Mouse (Mus musculus) adrenal gland, postnatal 14 days (tissue): ENCODE measurements around the gene Pbx2. TPM values are rescaled to one million over a fixed set of nuclear protein-coding genes. Genes with fewer than 3 reads are reported as not detected.

Experiments
- DNase-seq: peaks from one replicate; pipeline ENCODE4 v3.0.0; 2021; ENCODE audit warnings: mixed read lengths
- total RNA-seq: library from RNA; stranded (reverse); gene quantifications from 2 replicates; pipeline ENCODE4 v1.2.3, GENCODE M21; 2021

Gene Pbx2
- total RNA-seq, 1 experiment from 2014 or later, result 37.2 TPM

GRCm38 (mm10) chr17:34629796-34630603 lies 38.9 kb downstream of the Pbx2 start:
- no peak for DNase-seq

DNA sequence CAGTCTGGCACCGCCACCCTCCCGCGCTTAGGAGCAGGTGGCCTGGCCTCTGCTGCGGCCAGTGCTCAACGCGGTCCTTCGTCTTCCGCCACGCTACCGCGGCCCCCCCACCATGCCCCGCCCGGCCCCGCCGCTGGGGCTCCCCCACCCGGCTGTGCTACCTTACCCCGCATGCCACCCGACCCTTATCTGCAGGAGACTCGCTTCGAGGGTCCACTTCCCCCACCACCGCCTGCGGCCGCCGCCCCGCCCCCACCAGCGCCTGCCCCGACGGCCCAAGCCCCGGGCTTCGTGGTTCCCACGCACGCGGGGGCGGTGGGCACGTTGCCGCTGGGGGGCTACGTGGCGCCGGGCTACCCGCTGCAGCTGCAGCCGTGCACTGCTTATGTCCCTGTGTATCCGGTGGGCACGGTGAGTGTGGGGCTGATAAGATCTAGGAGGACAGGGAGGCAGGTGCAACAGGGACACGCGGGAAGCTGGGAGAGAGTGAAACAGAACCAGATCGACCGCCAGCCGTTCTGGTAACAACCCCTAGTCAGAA lies 39.8 kb downstream of the Pbx2 start:
- peak; percentile 37 for DNase-seq

- peak; percentile 6 for DNase-seq
These were observed 40.6 kb downstream of the Pbx2 start for GRCm38 (mm10) chr17:34631647-34632046.

- DNase-seq, result peak; percentile 82
These were observed 41.2 kb downstream of the Pbx2 start for GRCm38 (mm10) chr17:34632261-34632691.

- peak; percentile 29 for DNase-seq
These were observed 44.6 kb downstream of the Pbx2 start for GRCm38 (mm10) chr17:34635671-34636070.

DNA sequence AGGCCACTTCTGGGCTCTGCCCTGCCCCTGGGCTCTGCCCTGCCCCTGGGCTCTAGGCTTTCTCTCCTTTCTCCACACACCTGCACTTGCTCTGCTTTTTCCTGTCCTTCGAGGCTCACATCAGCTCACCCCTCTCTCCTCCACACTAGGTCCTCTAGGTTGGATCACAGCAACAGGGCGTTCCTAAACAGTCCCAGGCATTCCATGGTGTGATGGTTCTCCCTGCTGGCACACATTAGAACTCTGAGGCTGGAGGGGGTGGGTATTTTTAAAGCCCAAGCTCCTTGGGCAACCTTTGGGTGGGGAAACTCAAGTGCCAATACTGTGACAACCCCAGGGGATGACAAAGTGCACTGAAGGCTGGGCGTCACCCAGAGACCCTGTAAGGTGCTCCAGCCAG lies 46.4 kb downstream of the Pbx2 start:
- DNase-seq, result no peak

- no peak for DNase-seq
These were observed 48.6 kb downstream of the Pbx2 start for GRCm38 (mm10) chr17:34639461-34640255.

- DNase-seq, result peak; percentile 65
These were observed 49.9 kb downstream of the Pbx2 start for GRCm38 (mm10) chr17:34640778-34641601.

DNA sequence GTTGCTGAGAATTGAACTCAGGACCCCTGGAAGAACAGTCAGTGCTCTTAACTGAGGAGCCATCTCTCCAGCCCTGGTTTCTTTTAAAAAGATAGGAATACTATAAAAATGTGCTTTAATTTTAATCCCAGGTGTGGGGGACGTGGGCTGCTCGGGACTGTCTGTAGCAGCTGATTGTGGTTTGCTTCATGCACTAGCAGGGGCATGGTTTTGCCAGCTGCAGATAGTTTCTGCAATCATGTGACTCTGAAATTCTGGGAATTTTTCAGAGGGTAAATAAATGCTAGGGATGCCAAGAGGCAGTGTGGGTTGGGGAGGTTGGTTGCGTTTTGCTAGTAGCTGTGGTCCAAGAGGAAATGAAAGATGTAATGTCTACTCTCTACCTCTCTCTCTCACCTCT lies 50.9 kb downstream of the Pbx2 start:
- DNase-seq, result no peak

GRCm38 (mm10) chr17:34643379-34643778 lies 52.3 kb downstream of the Pbx2 start:
- no peak for DNase-seq

DNA sequence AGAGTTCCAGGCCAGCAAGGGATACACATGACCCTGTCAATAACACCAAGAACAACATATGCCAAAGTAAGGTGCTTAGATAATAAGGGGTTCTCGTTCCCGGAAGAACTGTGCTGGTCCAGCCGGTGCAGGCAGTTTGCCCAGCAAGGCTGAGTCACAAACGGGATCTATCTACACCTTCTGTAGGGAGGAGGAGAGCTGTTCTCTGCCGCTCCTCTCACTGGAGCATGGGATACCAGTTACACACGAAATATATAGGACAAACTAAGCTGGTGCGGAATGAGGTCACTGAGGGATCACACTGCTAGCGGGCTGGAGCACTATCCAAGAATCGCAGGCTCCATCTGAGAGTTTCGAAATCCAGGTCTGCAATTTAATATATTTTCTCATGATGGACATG lies 52.9 kb downstream of the Pbx2 start:
- no peak for DNase-seq

DNA sequence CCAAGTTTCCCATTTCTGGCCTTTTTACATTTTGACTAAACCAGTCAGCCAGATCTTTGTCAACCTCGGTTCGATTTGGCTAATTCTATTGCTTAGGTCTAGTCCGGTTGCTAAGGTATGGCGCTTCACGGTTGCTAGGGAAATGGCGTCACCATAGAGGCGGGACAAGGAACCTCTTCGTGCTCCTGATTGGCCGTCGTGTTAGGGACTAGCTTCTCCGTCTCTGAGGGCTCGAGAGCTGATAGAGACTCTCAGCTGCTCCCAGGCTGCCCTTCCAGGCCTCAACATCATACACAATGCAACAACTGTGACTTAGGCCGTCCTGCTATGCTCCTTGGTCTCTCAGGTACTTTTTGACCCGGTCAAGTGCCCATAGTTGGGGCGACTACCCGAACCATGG lies 53.5 kb downstream of the Pbx2 start, which contains the start of gene Fkbpl:
Fkbpl (plus strand) TSS at position 157 of the 400 bp plus-strand sequence.
- peak; percentile 96 for DNase-seq

DNA sequence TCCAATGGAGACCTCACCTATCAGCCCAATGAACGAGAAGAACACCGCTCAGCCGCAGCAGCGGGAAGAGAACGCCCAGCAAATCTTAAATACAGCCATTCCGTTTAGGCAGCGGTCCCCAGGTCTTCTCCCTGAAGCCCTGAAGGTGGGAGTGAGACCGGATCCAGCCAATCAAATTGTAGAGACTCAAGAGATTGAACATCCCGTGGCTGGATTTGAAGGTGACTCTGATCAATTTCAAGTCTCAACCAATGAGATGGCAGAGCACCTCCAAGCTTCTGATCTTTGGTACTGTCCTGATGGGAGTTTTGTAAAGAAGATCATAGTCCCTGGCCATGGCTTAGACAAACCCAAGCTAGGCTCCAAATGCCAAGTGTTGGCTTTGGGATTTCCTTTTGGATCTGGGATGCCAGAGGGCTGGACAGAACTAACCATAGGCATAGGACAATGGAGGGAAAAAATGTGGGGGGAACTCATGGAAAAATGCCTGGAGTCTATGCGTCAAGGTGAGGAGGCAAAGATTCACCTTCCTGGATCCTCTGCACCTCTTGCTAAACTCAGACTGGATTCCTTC lies 54.3 kb downstream of the Pbx2 start:
- DNase-seq, result no peak

DNA sequence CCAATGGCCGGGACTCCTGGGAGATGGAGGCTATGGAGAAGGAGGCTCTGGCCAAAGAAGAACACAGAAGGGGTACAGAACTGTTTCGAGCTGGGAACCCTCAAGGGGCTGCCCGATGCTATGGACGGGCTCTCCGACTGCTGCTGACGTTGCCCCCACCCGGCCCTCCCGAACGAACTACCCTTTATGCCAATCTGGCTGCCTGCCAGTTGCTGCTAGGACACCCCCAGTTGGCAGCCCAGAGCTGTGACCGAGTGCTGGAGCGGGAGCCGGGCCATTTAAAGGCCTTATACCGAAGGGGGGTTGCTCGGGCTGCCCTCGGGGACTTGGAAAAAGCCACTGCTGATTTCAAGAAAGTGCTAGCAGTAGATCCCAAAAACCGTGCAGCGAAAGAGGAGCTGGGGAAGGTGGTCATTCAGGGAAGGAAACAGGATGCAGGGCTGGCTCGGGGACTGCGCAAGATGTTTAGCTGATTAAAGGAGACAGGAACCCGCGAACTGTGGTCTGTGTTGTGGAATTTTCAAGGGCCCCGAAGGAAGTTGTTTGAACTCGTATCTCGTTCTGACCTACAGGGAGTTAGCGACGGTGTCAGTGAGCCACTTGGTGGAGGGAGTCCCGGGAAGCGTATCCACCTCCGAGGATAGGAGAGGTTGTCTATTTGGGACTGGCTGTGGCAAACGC lies 54.9 kb downstream of the Pbx2 start:
- DNase-seq, result no peak

Other genes with a start within 250 kb of the Pbx2 start
- 0.26 and 0.64 TPM in 2 replicates for gene Btnl2, start 236.4 kb upstream of the Pbx2 start, total RNA-seq
- gene Btnl1, start 214.1 kb upstream of the Pbx2 start, total RNA-seq, result 0.23 TPM in 1 of 2 replicates, not detected in the other
- gene BC051142, start 192.4 kb upstream of the Pbx2 start, total RNA-seq, result 1.2 and 2.4 TPM in 2 replicates
- not detected in 2 replicates for gene Btnl4, start 113.9 kb upstream of the Pbx2 start, total RNA-seq
- gene Btnl6, start 73.9 kb upstream of the Pbx2 start, total RNA-seq, result not detected in 2 replicates
- gene Notch4, start 27.0 kb upstream of the Pbx2 start, total RNA-seq, result 34.1 and 39.3 TPM in 2 replicates
- 6.3 and 16.3 TPM in 2 replicates for gene Gpsm3, start 1.5 kb upstream of the Pbx2 start, total RNA-seq
- gene Ager, start 6.6 kb downstream of the Pbx2 start, total RNA-seq, result 1.7 and 2.4 TPM in 2 replicates
- gene Rnf5, start 12.4 kb downstream of the Pbx2 start, total RNA-seq, result 72.5 and 76.9 TPM in 2 replicates
- gene Agpat1, start 13.0 kb downstream of the Pbx2 start, total RNA-seq, result 101 and 103 TPM in 2 replicates
- gene Egfl8, start 24.7 kb downstream of the Pbx2 start, total RNA-seq, result 4.3 and 4.7 TPM in 2 replicates
- gene Ppt2, start 37.2 kb downstream of the Pbx2 start, total RNA-seq, result 49.7 and 50.0 TPM in 2 replicates
- gene Prrt1, start 38.3 kb downstream of the Pbx2 start, total RNA-seq, result 8.7 and 12.4 TPM in 2 replicates
- gene Fkbpl, start 53.5 kb downstream of the Pbx2 start, total RNA-seq, result 11.5 and 12.5 TPM in 2 replicates
- gene Atf6b, start 55.9 kb downstream of the Pbx2 start, total RNA-seq, result 43.5 and 52.1 TPM in 2 replicates
- 39.8 and 41.0 TPM in 2 replicates for gene Tnxb, start 79.3 kb downstream of the Pbx2 start, total RNA-seq
- gene C4b, start 152.6 kb downstream of the Pbx2 start, total RNA-seq, result 110 and 152 TPM in 2 replicates
- gene Cyp21a1, start 213.3 kb downstream of the Pbx2 start, total RNA-seq, result 3,653 and 3,825 TPM in 2 replicates
- 38.0 and 38.6 TPM in 2 replicates for gene Stk19, start 245.7 kb downstream of the Pbx2 start, total RNA-seq
- 65.0 and 65.5 TPM in 2 replicates for gene Dxo, start 245.8 kb downstream of the Pbx2 start, total RNA-seq